Mouse (Mus musculus): ENCODE results near the gene Rnf128. TPM values are rescaled to one million over a fixed set of nuclear protein-coding genes. Genes with fewer than 3 reads are reported as not detected.

Gene Rnf128
- polyA plus RNA-seq, 1 experiment, result 1.5 TPM

GRCm38 (mm10) chrX:139665829-139666228 is 102.7 kb downstream of the Rnf128 start:
- DNase-seq, result no peak
- 64% methylated on average over 2 of the region's 2 CpGs for WGBS
- Histone ChIP-seq H3K4me3 (replicated peaks; ENCODE audit: extremely low read depth, low read depth, low read length) (no peak overlapping the region), H3K4me1 (ENCODE audit: control insufficient read depth, insufficient read depth, low read length) (no peaks in the 10 kb centered on the region)
- TF ChIP-seq CTCF (IDR thresholded peaks at IDR 0.05; ENCODE audit: insufficient read depth, low read length) (0 out of 2 replicates have a peak, but pooled peaks have one; percentile 11), POLR2A (IDR thresholded peaks at IDR 0.05; ENCODE audit: borderline replicate concordance, extremely low read depth, low read depth, low read length) (no peak)

- Histone ChIP-seq H3K4me3 (replicated peaks; ENCODE audit: extremely low read depth, low read depth, low read length) (peak overlapping the region; percentile 94), H3K4me1 (ENCODE audit: control insufficient read depth, insufficient read depth, low read length) (no peaks in the 10 kb centered on the region)
- 30% methylated on average over 8 of the region's 8 CpGs for WGBS
- DNase-seq, result no peak
- no peak for TF ChIP-seq POLR2A (IDR thresholded peaks at IDR 0.05; ENCODE audit: borderline replicate concordance, extremely low read depth, low read depth, low read length)
- no peak for TF ChIP-seq CTCF (IDR thresholded peaks at IDR 0.05; ENCODE audit: insufficient read depth, low read length)
These were observed 121.3 kb downstream of the Rnf128 start for GRCm38 (mm10) chrX:139684410-139684774.

GRCm38 (mm10) chrX:139684775-139685695 is 121.9 kb downstream of the Rnf128 start, which contains the start of gene Tbc1d8b:
Tbc1d8b (plus strand) TSS chrX:139684996.
- Histone ChIP-seq H3K4me1 (ENCODE audit: control insufficient read depth, insufficient read depth, low read length) (no peaks in the 10 kb centered on the region), H3K4me3 (replicated peaks; ENCODE audit: extremely low read depth, low read depth, low read length) (peak within 1 kb of the TSS; percentile 94)
- TF ChIP-seq POLR2A (IDR thresholded peaks at IDR 0.05; ENCODE audit: borderline replicate concordance, extremely low read depth, low read depth, low read length) (peak; percentile 48; the same call in 1 of the 2 replicates), CTCF (IDR thresholded peaks at IDR 0.05; ENCODE audit: insufficient read depth, low read length) (no peak)
- 15% methylated on average over 43 of the region's 43 CpGs for WGBS
- peak; percentile 72 for DNase-seq

GRCm38 (mm10) chrX:139714381-139714780 is 151.3 kb downstream of the Rnf128 start, which contains the start of gene Gm15013:
Gm15013 (minus strand) TSS chrX:139714481.
- H3K4me1 ChIP-seq (ENCODE audit: control insufficient read depth, insufficient read depth, low read length), result no peaks in the 10 kb centered on the region
- no peak within 1 kb of the TSS for H3K4me3 ChIP-seq (replicated peaks; ENCODE audit: extremely low read depth, low read depth, low read length)
- TF ChIP-seq POLR2A (IDR thresholded peaks at IDR 0.05; ENCODE audit: borderline replicate concordance, extremely low read depth, low read depth, low read length), result no peak
- no peak for TF ChIP-seq CTCF (IDR thresholded peaks at IDR 0.05; ENCODE audit: insufficient read depth, low read length)
- no peak for DNase-seq
- WGBS, result 94% methylated on average over 8 of the region's 8 CpGs

GRCm38 (mm10) chrX:139722350-139722749 is 159.2 kb downstream of the Rnf128 start:
- H3K4me1 ChIP-seq (ENCODE audit: control insufficient read depth, insufficient read depth, low read length), result no peaks in the 10 kb centered on the region
- no peak for DNase-seq
- no peak overlapping the region for H3K4me3 ChIP-seq (replicated peaks; ENCODE audit: extremely low read depth, low read depth, low read length)
- no peak for TF ChIP-seq CTCF (IDR thresholded peaks at IDR 0.05; ENCODE audit: insufficient read depth, low read length)
- no peak for TF ChIP-seq POLR2A (IDR thresholded peaks at IDR 0.05; ENCODE audit: borderline replicate concordance, extremely low read depth, low read depth, low read length)
- 83% methylated on average over 2 of the region's 2 CpGs for WGBS

Other genes starting within 250 kb of the Rnf128 start
- not detected in 2 replicates for gene Trap1a, start 229.6 kb upstream of the Rnf128 start, polyA plus RNA-seq (2012; rRNA removed)
- gene D330045A20Rik, start 82.9 kb upstream of the Rnf128 start, polyA plus RNA-seq (2012; rRNA removed), result 0.05 and 0.11 TPM in 2 replicates
- gene Tbc1d8b, start 121.7 kb downstream of the Rnf128 start, polyA plus RNA-seq (2012; rRNA removed), result 1.2 and 2.1 TPM in 2 replicates
- not detected in 2 replicates for gene Gm15013, start 151.2 kb downstream of the Rnf128 start, polyA plus RNA-seq (2012; rRNA removed)
- 0.15 TPM in 2 replicates for gene Ripply1, start 219.0 kb downstream of the Rnf128 start, polyA plus RNA-seq (2012; rRNA removed)
- gene Cldn2, start 237.5 kb downstream of the Rnf128 start, polyA plus RNA-seq (2012; rRNA removed), result 0.37 and 0.78 TPM in 2 replicates

Data from lung, adult 2 months (tissue).